ENCODE assay signal across 14 mouse cellular contexts in genomic region chr8:111543712-111544380, GRCm38 (mm10). TPM values are rescaled to one million over a fixed set of nuclear protein-coding genes. Genes with fewer than 3 reads are reported as not detected.
DNase-seq lines count a peak whose midpoint lies in the region; ATAC-seq and TF ChIP-seq lines count a peak whose summit lies in the region.
"Had no signal": no experiment of that assay in that cellular context is flagged by ENCODE, and none has a peak within 500 bp of the region (broad histone marks: within the 10 kb centered on the region; RNA-seq: fewer than 3 reads in every experiment).

No protein-coding gene starts in this region.

- peak; percentile 36 for TF ChIP-seq RAD21 in MEL (IDR thresholded peaks at IDR 0.05; ENCODE audit: low read depth, low read length)

- ATAC-seq in liver, embryonic 12.5 days = no peak

- no peaks in the 10 kb centered on the region for H3K27me3 ChIP-seq in MEL (ENCODE audit: control insufficient read depth in 1 of 2, insufficient read depth in 2 of 2, low read length in 2 of 2)
- H3K27me3 ChIP-seq in heart, embryonic 10.5 days (ENCODE audit: insufficient read depth, poor library complexity, severe bottlenecking) = no peaks in the 10 kb centered on the region
- no peaks in the 10 kb centered on the region for H3K27me3 ChIP-seq in liver, embryonic 12.5 days (replicated peaks)
- H3K27me3 ChIP-seq: embryonic facial prominence, embryonic 13.5 days had no signal

- H3K9ac ChIP-seq in MEL (ENCODE audit: control insufficient read depth, low read depth, low read length, poor library complexity, severe bottlenecking) = no peak overlapping the region
- no peak overlapping the region for H3K9ac ChIP-seq in liver, embryonic 12.5 days
- H3K9ac ChIP-seq: embryonic facial prominence, embryonic 13.5 days had no signal

- H3K4me3 ChIP-seq in layer of hippocampus, adult 2 months = no peak overlapping the region
- H3K4me3 ChIP-seq in MEL (ENCODE audit: control insufficient read depth in 1 of 2, insufficient read depth in 1 of 2, low read depth in 2 of 2, low read length in 2 of 2) = no peak overlapping the region
- H3K4me3 ChIP-seq in heart, embryonic 10.5 days = peak overlapping the region; percentile 9; the same call in 1 of the 2 replicates
- H3K4me3 ChIP-seq in liver, embryonic 12.5 days = no peak overlapping the region
- H3K4me3 ChIP-seq: embryonic facial prominence, embryonic 13.5 days; megakaryocyte, embryonic 14.5 days had no signal

- TF ChIP-seq POLR2A in MEL (IDR thresholded peaks at IDR 0.05; ENCODE audit: control insufficient read depth in 1 of 2, insufficient read depth in 1 of 2, low read depth in 1 of 2, low read length in 2 of 2, poor library complexity in 1 of 2) = no peak

- peaks cover 0 to 11% of the 10 kb centered on the region in 2 experiments; a peak in 2 of 4 replicates for H3K36me3 ChIP-seq in MEL (ENCODE audit: control insufficient read depth in 1 of 2, insufficient read depth in 2 of 2, low read length in 2 of 2)
- H3K36me3 ChIP-seq in heart, embryonic 10.5 days = peaks cover 13% of the 10 kb centered on the region
- H3K36me3 ChIP-seq in liver, embryonic 12.5 days = peaks cover 13% of the 10 kb centered on the region

- 0 out of 2 replicates have a peak overlapping the region, but pooled peaks have one; percentile 16 for H3K4me2 ChIP-seq in liver, embryonic 12.5 days
- H3K4me2 ChIP-seq: embryonic facial prominence, embryonic 13.5 days had no signal

- DNase-seq in layer of hippocampus, adult 2 months (ENCODE audit: low spot score in 2 of 2) = no peak
- DNase-seq in layer of hippocampus, postnatal 14 days (ENCODE audit: low spot score in 2 of 2) = no peak
- peak; percentile 18 for DNase-seq in MEL (ENCODE audit: low read depth, low spot score)
- no peak for DNase-seq in heart, embryonic 10.5 days (ENCODE audit: low spot score)
- no peak for DNase-seq in cerebellum, adult 9-10 months
- DNase-seq in right cerebral cortex, adult 18-20 months = no peak
- DNase-seq in frontal cortex, postnatal 10 days (ENCODE audit: low spot score in 2 of 2) = no peak
- DNase-seq: cerebellum, postnatal 14 days; layer of hippocampus, adult 9-11 months; left cerebral cortex, postnatal 4 days; lung, adult 2 months had no signal

- H3K27ac ChIP-seq in layer of hippocampus, adult 2 months = no peak overlapping the region
- no peak overlapping the region for H3K27ac ChIP-seq in MEL (ENCODE audit: control insufficient read depth, low read depth, low read length)
- H3K27ac ChIP-seq in heart, embryonic 10.5 days = peak overlapping the region; percentile 13; the same call in 1 of the 2 replicates
- no peak overlapping the region for H3K27ac ChIP-seq in liver, embryonic 12.5 days
- H3K27ac ChIP-seq: embryonic facial prominence, embryonic 13.5 days had no signal

- H3K4me1 ChIP-seq in MEL (ENCODE audit: control insufficient read depth in 1 of 2, insufficient read depth in 2 of 2, low read length in 2 of 2) = peaks cover 5 to 13% of the 10 kb centered on the region in 2 experiments
- H3K4me1 ChIP-seq in heart, embryonic 10.5 days = peaks cover 43% of the 10 kb centered on the region
- H3K4me1 ChIP-seq in liver, embryonic 12.5 days = peaks cover 68% of the 10 kb centered on the region

- TF ChIP-seq CTCF in layer of hippocampus, adult 2 months (conservative IDR thresholded peaks at IDR 0.05) = peak; percentile 52
- TF ChIP-seq CTCF in MEL (IDR thresholded peaks at IDR 0.05 in 2 of 3, conservative IDR thresholded peaks at IDR 0.05 in 1 of 3; ENCODE audit: control insufficient read depth in 1 of 3, insufficient read depth in 1 of 3, low read depth in 2 of 3, low read length in 3 of 3, poor library complexity in 1 of 3, severe bottlenecking in 1 of 3) = peak; percentile 13 to 42 (median 41); a peak in 4 of 6 replicates

- 71% methylated on average over 9 of the region's 9 CpGs for WGBS in heart, embryonic 10.5 days
- 47% methylated on average over 9 of the region's 9 CpGs for WGBS in liver, embryonic 12.5 days (ENCODE audit: insufficient replicate concordance)

- H3K79me2 ChIP-seq in MEL (ENCODE audit: control insufficient read depth, insufficient read depth, low read length, poor library complexity) = peaks cover 43% of the 10 kb centered on the region

- no peak for TF ChIP-seq EP300 in MEL (IDR thresholded peaks at IDR 0.05; ENCODE audit: low read depth in 1 of 2, low read length in 2 of 2)

- no peaks in the 10 kb centered on the region for H3K9me3 ChIP-seq in MEL (replicated peaks; ENCODE audit: insufficient read depth, low read length)
- H3K9me3 ChIP-seq in heart, embryonic 10.5 days = no peaks in the 10 kb centered on the region
- 0 out of 2 replicates have a peak, but pooled peaks cover 4% of the 10 kb centered on the region for H3K9me3 ChIP-seq in liver, embryonic 12.5 days (replicated peaks)
- H3K9me3 ChIP-seq: embryonic facial prominence, embryonic 13.5 days; megakaryocyte, embryonic 14.5 days had no signal

TF ChIP-seq in MEL, 35 proteins besides CTCF, POLR2A, EP300 and RAD21:
- peak; percentile 58 for TF ChIP-seq SMC3 (IDR thresholded peaks at IDR 0.05; ENCODE audit: low read depth, low read length)
- no peak for TF ChIP-seq ZKSCAN1 (IDR thresholded peaks at IDR 0.05; ENCODE audit: low read depth, low read length)
- 0 out of 2 replicates have a peak, but pooled peaks have one; percentile 32 for TF ChIP-seq MYC (IDR thresholded peaks at IDR 0.05; ENCODE audit: low read depth, low read length)

RNA-seq across cellular contexts. Expression of gene Znrf1, which starts 7.9 kb away (rescaled TPM):
- total RNA-seq in layer of hippocampus, adult 2 months (2021) = 100 to 1,000 TPM; 105 to 107 TPM
- 100 to 1,000 TPM; 116 to 123 TPM for total RNA-seq in layer of hippocampus, postnatal 14 days (2021)
- 16.6 and 18.4 TPM in 2 replicates for total RNA-seq in MEL (2012; rRNA removed)
- polyA plus RNA-seq in MEL (2012; ENCODE audit: insufficient read depth in 1 of 2, insufficient read length in 2 of 2, low read depth in 1 of 2, low replicate concordance in 2 of 2, missing spikeins in 1 of 2) = 10 to 100 TPM in 1 of 2 experiments, not detected in 1; 36.0 TPM
- 21.3 and 37.0 TPM in 2 replicates for polyA plus RNA-seq in heart, embryonic 10.5 days (2016; fragmentation: Nextera tagmentation; extraction: Ambion mirVana)
- polyA plus RNA-seq in liver, embryonic 12.5 days (2016; fragmentation: Nextera tagmentation; extraction: Ambion mirVana) = 17.3 and 18.3 TPM in 2 replicates

RNA-seq across cellular contexts. Expression of gene Wdr59, which starts 22.0 kb away (rescaled TPM):
- 10 to 100 TPM; 24.1 to 24.2 TPM for total RNA-seq in layer of hippocampus, adult 2 months (2021)
- 10 to 100 TPM; 26.6 to 28.3 TPM for total RNA-seq in layer of hippocampus, postnatal 14 days (2021)
- total RNA-seq in MEL (2012; rRNA removed) = 6.5 and 7.4 TPM in 2 replicates
- polyA plus RNA-seq in MEL (2012; ENCODE audit: insufficient read depth in 1 of 2, insufficient read length in 2 of 2, low read depth in 1 of 2, low replicate concordance in 2 of 2, missing spikeins in 1 of 2) = 10 to 100 TPM in 1 of 2 experiments, not detected in 1; 16.6 TPM
- polyA plus RNA-seq in heart, embryonic 10.5 days (2016; fragmentation: Nextera tagmentation; extraction: Ambion mirVana) = 4.4 and 5.9 TPM in 2 replicates
- polyA plus RNA-seq in liver, embryonic 12.5 days (2016; fragmentation: Nextera tagmentation; extraction: Ambion mirVana) = 2.8 and 3.1 TPM in 2 replicates
